Mouse (Mus musculus) cortical plate, adult 2 months (tissue): ENCODE data around the gene Vdac1. TPM values are rescaled to one million over a fixed set of nuclear protein-coding genes. Genes with fewer than 3 reads are reported as not detected.
"Not testable (repeated sequence)": the region's sequence is repeated elsewhere in the genome, so short reads cannot be mapped to it uniquely, and the experiment has no call there.

Source experiments
- H3K27ac ChIP-seq: fragments of 200-500 bp; 2 replicates; pipeline ENCODE4 v1.5.1; 2012; ENCODE audit warnings: low read length, control low read depth, inconsistent platforms; ENCODE audit not compliant: insufficient read depth
- H3K4me1 ChIP-seq: fragments of 200-500 bp; 2 replicates; pipeline ENCODE4 v1.6.1; 2011; ENCODE audit warnings: low read length; ENCODE audit not compliant: control insufficient read depth, insufficient read depth
- H3K4me3 ChIP-seq: fragments of 200-500 bp; 2 replicates; pipeline ENCODE4 v1.5.1; 2011; ENCODE audit warnings: mild to moderate bottlenecking, low read length, control low read depth; ENCODE audit not compliant: insufficient read depth
- CTCF ChIP-seq: fragments of 200-500 bp; IDR thresholded peaks from 2 replicates; pipeline ENCODE4 v1.5.1; 2011; ENCODE audit warnings: mild to moderate bottlenecking, control low read depth, low read length; ENCODE audit not compliant: insufficient read depth; ENCODE audit errors: extremely low read depth
- POLR2A ChIP-seq: fragments of 200-500 bp; IDR thresholded peaks from 2 replicates; pipeline ENCODE4 v1.6.1; 2011; ENCODE audit warnings: mild to moderate bottlenecking, low read length, control low read depth; ENCODE audit not compliant: insufficient read depth; ENCODE audit errors: extremely low read depth
- polyA plus RNA-seq: library from polyadenylated mRNA; depleted of rRNA; stranded (reverse); fragments of >200 nt; gene quantifications from 2 replicates; pipeline ENCODE4 v1.2.3, GENCODE M21; 2012

Gene Vdac1
- polyA plus RNA-seq, 1 experiment: 362 TPM

DNA sequence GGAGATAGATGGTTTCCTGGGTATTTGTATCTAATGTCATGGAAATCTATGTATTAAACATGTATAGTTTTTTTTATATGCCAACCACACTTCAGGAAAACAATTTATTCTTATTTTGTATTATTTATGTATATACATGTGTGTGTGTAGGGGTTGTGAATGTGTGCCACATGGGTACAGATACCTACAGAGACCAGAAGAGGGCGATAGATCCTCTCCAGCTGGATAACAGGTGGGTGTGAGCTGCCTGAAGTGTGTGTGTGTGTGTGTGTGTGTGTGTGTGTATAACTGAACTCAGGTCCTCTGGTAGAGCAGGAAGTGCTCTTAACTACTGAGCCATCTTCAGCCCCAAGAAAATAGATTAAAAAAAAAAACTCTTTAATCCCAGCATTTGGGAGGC, 5.1 kb upstream of the Vdac1 start:
- Histone ChIP-seq H3K4me3 (no peak overlapping the region), H3K27ac (no peak overlapping the region), H3K4me1 (no peaks in the 10 kb centered on the region)
- no peak for TF ChIP-seq POLR2A
- TF ChIP-seq CTCF: no peak

DNA sequence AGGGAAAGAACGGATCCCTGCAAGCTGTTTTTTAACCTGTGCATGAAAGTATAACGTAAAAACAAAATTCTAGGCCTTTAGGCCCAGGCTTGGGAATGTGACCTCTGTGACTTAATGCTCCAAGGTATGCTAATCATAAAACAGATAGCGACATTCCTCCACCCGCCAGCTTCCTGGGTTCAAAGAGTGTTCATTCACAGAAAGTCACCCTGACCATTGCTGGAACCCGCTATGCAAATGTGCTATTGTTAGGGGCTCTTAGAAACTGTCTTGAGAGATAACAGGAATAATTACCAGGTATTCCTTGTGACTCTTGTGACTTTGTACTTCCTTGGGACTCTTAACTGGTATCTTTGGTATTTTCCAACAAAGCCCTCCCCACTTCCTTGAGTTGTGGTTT, 3.6 kb upstream of the Vdac1 start:
- not testable (repeated sequence) for H3K27ac ChIP-seq, H3K4me1 ChIP-seq

DNA sequence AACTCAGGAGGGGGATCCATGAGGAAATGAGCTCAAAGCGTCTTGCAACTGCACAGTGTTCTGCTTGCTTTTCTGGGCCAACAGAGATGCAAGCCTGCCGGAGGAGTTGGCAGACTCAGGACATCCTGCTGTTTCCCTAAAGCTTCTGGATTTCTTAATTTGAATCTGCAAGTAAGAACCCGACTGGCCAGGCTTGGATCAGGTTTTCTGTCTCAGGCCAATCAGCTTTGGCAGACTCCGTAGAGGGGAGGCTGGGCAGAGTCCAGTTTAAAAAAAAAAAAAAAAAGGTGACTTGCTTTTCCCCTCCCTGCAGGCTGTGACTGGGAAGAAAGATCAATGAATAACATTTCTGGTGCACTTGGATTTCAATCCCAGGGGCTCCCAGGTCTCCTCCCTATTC, 2.1 kb upstream of the Vdac1 start:
- peaks cover 5% of the 10 kb centered on the region; the same call in 1 of the 2 replicates for H3K4me1 ChIP-seq
- no peak overlapping the region for H3K4me3 ChIP-seq
- H3K27ac ChIP-seq: no peak overlapping the region
- TF ChIP-seq CTCF: no peak
- no peak for TF ChIP-seq POLR2A

More for the DNA sequence above, 3.6 kb upstream of the Vdac1 start:
- not testable (repeated sequence) for H3K4me3 ChIP-seq

- Histone ChIP-seq H3K4me1 (peaks cover 12% of the 10 kb centered on the region), H3K27ac (peak overlapping the region; percentile 96), H3K4me3 (peak overlapping the region; percentile 86)
- TF ChIP-seq CTCF (no peak), POLR2A (no peak)
These were observed 782 bp upstream of the Vdac1 start for GRCm38 (mm10) chr11:52359686-52360470.

- Histone ChIP-seq H3K27ac (peak overlapping the region; percentile 96), H3K4me3 (peak overlapping the region; percentile 86), H3K4me1 (peaks cover 18% of the 10 kb centered on the region)
- TF ChIP-seq POLR2A: no peak
- no peak for TF ChIP-seq CTCF
These were observed 744 bp downstream of the Vdac1 start for GRCm38 (mm10) chr11:52361287-52361921.

- H3K27ac ChIP-seq: no peak overlapping the region
- no peak overlapping the region for H3K4me3 ChIP-seq
- no peak for TF ChIP-seq CTCF
- H3K4me1 ChIP-seq: peaks cover 18% of the 10 kb centered on the region
These were observed 3.7 kb downstream of the Vdac1 start for GRCm38 (mm10) chr11:52364376-52364775.

DNA sequence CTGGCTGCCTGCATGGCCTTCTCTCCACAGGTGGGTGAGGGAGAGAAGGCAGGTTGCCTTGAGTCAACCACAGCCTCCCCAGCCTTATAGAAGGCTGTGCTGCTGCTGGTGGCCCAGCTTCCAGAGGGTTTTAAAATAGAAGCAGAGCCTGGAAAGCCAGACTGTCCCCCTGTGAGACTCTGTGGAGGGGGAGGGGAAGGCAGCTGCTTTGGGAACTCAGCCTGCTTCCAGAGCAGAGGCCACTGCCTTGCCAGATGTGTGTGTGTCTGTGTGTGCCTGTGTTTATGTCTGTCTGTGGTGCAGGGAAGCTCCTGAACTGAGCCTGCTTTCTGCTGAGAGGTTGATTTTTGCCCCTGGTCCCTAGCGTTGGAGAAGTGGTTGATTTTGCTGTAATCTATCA, 4.5 kb downstream of the Vdac1 start:
- H3K4me3 ChIP-seq: no peak overlapping the region
- peaks cover 18% of the 10 kb centered on the region for H3K4me1 ChIP-seq
- H3K27ac ChIP-seq: no peak overlapping the region
- no peak for TF ChIP-seq POLR2A
- no peak for TF ChIP-seq CTCF

DNA sequence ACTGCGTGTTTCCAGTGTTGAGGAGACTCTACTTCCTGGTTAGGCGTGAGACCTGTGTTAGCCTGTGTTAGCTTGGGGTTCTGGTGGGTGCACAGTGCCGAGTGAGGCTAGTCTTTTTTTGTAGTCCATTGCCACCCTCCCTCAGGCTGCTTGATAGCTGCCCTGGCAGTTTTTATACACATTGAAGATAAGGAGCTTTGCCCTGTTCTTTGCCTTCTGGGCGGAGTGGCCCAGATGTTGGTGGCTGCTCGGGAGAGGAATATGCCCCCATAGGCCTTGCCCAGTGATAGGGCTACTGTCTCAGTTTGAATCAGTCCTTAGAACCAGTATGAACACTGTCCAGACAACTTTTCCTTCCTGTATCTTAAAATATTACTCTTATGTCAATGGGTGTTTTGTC, 5.7 kb downstream of the Vdac1 start:
- Histone ChIP-seq H3K27ac (no peak overlapping the region), H3K4me1 (peaks cover 20% of the 10 kb centered on the region), H3K4me3 (no peak overlapping the region)
- TF ChIP-seq POLR2A (no peak), CTCF (no peak)

GRCm38 (mm10) chr11:52368176-52368985, 7.7 kb downstream of the Vdac1 start:
- no peak overlapping the region for H3K4me3 ChIP-seq
- peaks cover 17% of the 10 kb centered on the region for H3K4me1 ChIP-seq
- H3K27ac ChIP-seq: no peak overlapping the region
- no peak for TF ChIP-seq CTCF
- no peak for TF ChIP-seq POLR2A
